Mouse (Mus musculus): ENCODE data around the gene Rgs3. TPM values are rescaled to one million over a fixed set of nuclear protein-coding genes. Genes with fewer than 3 reads are reported as not detected.
"Not testable (repeated sequence)": the region's sequence is repeated elsewhere in the genome, so short reads cannot be mapped to it uniquely, and the experiment has no call there.

Gene Rgs3
- polyA plus RNA-seq, 1 experiment from 2014 or later = 60.5 TPM

DNA sequence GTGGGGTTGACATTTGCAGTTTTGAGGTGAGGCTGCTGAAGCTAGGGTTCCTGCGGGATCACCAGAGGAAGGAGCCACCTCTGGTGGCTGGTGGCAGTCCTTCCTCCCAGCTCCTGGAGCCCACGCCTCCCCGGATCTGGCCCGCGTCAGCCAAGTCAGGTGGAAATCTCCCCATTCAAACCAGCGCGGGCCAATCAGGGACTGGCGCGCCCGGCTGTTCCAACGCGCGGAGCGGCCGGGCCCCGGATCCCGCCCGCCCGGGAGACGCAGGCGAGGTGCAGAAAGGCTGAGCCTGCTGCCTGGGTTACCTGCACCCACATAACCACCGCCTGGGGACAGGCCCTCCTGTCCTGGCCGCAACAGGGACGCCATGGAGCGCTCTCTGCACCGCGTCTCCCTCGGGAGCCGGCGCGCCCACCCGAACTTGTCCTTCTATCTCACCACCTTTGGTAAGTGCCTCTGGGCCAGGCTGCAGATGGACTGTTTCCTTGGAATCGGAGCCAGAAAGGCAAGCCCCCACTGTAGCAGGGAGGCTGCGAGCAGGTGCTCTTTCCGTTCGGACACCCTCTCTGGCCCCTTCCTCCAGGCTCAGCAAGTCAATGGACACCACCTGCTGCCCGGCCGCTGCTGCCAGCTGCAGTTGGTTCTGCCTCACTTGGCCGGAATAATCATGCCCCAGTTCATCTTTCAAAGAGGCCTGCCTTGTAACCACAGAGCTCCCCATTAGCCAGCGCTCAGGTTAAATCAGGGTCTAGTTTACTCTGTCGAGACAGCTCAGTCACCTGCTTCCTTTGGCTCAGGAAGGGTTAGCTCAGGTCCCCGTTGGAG, 23.8 kb downstream of the Rgs3 start:
- H3K4me1 ChIP-seq (replicated peaks) = peaks cover 17% of the 10 kb centered on the region
- peak overlapping the region; percentile 71 for H3K9ac ChIP-seq
- H3K9me3 ChIP-seq (replicated peaks) = no peaks in the 10 kb centered on the region
- ATAC-seq (ENCODE audit: insufficient number of reproducible peaks, low FRiP score) = peak; percentile 71
- 4% methylated on average over 42 of the region's 42 CpGs for WGBS
- no peaks in the 10 kb centered on the region for H3K36me3 ChIP-seq
- H3K4me3 ChIP-seq = peak overlapping the region; percentile 49
- peaks cover 85% of the 10 kb centered on the region for H3K27me3 ChIP-seq (replicated peaks)
- peak overlapping the region; percentile 86 for H3K4me2 ChIP-seq
- H3K27ac ChIP-seq (ENCODE audit: poor library complexity, severe bottlenecking) = no peak overlapping the region

DNA sequence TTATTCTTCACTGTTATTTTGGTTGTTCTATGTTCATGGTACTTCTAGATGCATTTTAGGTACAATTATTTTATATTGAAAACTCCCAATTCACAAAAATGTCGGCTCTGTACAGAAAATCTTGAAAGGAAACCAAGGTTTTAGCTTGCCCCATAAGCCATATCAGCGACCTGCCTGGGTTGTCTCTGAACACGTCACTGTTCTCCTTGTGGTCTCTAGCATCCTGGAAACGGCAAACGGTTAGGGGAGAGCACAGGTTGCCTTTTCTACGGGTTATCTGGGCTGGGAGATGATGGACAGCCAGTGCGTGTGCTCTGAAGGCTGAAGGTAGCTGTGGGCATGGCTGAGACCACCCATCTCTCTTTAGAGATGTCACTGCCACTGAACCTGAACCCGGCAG, 27.4 kb downstream of the Rgs3 start:
- H3K27me3 ChIP-seq (replicated peaks) = peaks cover 75% of the 10 kb centered on the region
- no peaks in the 10 kb centered on the region for H3K36me3 ChIP-seq
- no peak overlapping the region for H3K4me3 ChIP-seq
- H3K4me2 ChIP-seq = no peak overlapping the region
- no peak overlapping the region for H3K9ac ChIP-seq
- H3K4me1 ChIP-seq (replicated peaks) = peaks cover 27% of the 10 kb centered on the region
- H3K27ac ChIP-seq (ENCODE audit: poor library complexity, severe bottlenecking) = no peak overlapping the region
- no peak for ATAC-seq (ENCODE audit: insufficient number of reproducible peaks, low FRiP score)
- WGBS = 71% methylated on average over 8 of the region's 8 CpGs
- no peaks in the 10 kb centered on the region for H3K9me3 ChIP-seq (replicated peaks)

DNA sequence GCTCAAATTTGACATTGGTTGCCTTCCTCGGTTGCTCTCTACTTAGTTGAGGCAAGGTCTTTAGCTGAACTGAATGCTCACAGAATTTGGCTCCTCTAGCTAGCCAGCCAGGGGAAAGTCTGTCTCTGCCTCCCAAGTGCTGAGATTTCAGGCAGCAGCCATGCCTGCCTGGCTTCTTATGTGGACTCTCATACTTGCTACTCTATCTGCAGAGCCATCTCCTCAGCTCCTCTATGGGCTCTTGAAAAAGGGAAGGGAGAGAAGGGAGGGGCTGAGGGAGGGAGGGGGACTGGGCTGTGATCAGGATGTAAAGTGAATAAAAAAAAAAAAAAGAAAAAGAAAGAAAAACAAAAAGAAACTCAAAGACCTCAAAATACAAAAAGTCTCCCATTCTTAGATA, 31.2 kb downstream of the Rgs3 start:
- Histone ChIP-seq H3K4me3 (no peak overlapping the region), H3K36me3 (no peaks in the 10 kb centered on the region), H3K4me2 (0 out of 2 replicates have a peak overlapping the region, but pooled peaks have one; percentile 2), H3K9me3 (replicated peaks) (no peaks in the 10 kb centered on the region), H3K9ac (no peak overlapping the region), H3K27ac (ENCODE audit: poor library complexity, severe bottlenecking) (peak overlapping the region; percentile 90), H3K27me3 (replicated peaks) (peaks cover 65% of the 10 kb centered on the region), H3K4me1 (replicated peaks) (peaks cover 18% of the 10 kb centered on the region)
- WGBS = 81% methylated on average over 1 of the region's 1 CpGs
- peak; percentile 70; the same call in 1 of the 2 replicates for ATAC-seq (ENCODE audit: insufficient number of reproducible peaks, low FRiP score)

DNA sequence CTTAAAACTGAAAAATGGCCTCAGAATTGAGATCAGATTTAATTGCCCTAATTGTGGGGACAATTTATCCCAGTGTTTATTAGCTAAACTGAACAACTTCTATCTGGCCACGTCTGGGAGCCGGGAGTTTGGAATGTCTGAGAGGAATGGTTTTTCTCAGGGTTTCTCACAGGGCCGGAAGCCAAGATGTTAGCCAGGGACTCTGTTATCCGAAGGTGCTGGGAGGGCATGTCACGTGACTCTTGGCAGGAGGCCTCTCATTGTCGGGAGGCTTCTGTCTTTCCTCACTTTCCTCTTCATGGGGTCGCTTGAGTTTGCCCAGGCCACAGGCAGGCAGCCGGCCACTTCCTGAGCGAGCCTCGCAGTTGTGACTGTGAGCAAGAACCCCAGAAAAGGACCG, 31.7 kb downstream of the Rgs3 start:
- ATAC-seq (ENCODE audit: insufficient number of reproducible peaks, low FRiP score) = peak; percentile 89
- Histone ChIP-seq H3K9ac (no peak overlapping the region), H3K4me1 (replicated peaks) (peaks cover 22% of the 10 kb centered on the region), H3K4me3 (no peak overlapping the region), H3K27ac (ENCODE audit: poor library complexity, severe bottlenecking) (peak overlapping the region; percentile 82; the same call in 1 of the 2 replicates), H3K4me2 (peak overlapping the region; percentile 5), H3K9me3 (replicated peaks) (no peaks in the 10 kb centered on the region), H3K27me3 (replicated peaks) (peaks cover 67% of the 10 kb centered on the region), H3K36me3 (no peaks in the 10 kb centered on the region)
- WGBS = 3% methylated on average over 11 of the region's 11 CpGs

DNA sequence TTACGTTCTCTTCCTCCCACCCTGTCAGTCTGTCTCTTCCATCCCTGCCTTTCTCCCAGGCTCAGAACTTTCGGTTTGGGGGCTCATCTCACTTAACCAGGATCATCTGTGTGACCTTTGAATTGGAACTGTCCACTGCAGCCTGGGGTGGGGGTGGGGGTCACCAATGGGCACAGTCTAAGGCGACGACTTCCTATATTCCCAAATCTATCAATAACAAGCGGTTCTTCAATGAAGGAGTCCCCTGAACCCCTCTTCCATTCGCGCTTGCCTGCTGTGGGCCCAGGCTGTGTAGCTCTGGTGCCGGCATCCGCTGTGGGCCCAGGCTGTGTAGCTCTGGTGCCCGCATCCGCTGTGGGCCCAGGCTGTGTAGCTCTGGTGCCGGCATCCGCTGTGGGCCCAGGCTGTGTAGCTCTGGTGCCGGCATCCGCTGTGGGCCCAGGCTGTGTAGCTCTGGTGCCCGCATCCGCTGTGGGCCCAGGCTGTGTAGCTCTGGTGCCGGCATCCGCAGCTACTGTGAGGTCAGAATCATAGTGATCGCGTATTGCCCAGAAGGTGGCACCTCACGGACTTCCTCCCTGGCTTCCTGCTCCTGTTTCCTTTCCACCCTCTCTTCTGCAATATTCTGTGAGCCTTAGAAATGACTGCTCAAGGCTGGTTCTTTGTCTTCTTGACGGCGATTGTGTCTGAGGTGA, 34.0 kb downstream of the Rgs3 start:
- WGBS = 78% methylated on average over 24 of the region's 24 CpGs
- not testable (repeated sequence) for H3K9me3 ChIP-seq (replicated peaks); ATAC-seq (ENCODE audit: insufficient number of reproducible peaks, low FRiP score); H3K9ac ChIP-seq; H3K4me2 ChIP-seq; H3K36me3 ChIP-seq; H3K27ac ChIP-seq (ENCODE audit: poor library complexity, severe bottlenecking); H3K4me3 ChIP-seq
- Histone ChIP-seq H3K27me3 (replicated peaks) (peaks cover 67% of the 10 kb centered on the region), H3K4me1 (replicated peaks) (peaks cover 28% of the 10 kb centered on the region)

DNA sequence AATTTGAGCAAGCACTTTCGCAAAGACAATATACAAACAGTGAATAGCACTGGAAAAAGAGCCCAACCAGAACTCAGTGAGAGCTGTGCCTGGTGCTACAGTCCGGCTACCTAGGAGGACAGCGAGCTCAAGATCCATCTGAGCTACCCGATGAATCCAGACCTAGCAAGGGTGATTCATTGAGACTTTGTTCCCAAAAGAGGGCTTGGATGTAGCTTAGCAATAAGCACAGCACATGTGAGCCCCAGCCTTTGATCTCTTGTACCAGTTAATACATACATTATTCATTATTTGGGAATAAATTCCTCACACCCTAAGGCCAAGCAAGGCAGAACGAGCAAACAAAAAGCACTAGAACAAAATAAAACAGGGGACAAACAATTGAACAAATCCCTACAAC, 34.8 kb downstream of the Rgs3 start:
- WGBS = 84% methylated on average over 5 of the region's 5 CpGs

DNA sequence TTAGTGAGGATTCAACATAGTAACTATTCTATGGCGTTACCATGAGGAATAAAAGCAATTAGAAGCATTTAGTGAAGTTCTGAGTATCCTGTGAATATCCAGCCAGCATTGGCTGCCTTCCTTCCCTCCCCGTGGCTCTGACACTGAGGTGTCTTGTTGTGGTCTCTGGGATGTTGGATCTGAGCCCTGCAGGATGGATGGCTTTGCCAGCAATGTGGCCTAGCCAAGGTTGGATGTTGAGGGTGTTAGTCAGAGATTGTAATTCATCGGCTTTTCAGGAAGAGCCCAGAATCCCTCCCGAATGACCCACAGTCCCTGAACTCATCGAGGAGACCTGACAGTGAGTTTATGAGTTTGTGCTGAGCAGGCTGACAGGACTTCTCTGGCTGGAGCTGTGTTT, 36.4 kb downstream of the Rgs3 start:
- no peak for ATAC-seq (ENCODE audit: insufficient number of reproducible peaks, low FRiP score)
- peaks cover 75% of the 10 kb centered on the region for H3K27me3 ChIP-seq (replicated peaks)
- 54% methylated on average over 5 of the region's 5 CpGs for WGBS
- H3K4me1 ChIP-seq (replicated peaks) = peaks cover 25% of the 10 kb centered on the region
- H3K4me3 ChIP-seq = no peak overlapping the region
- H3K9ac ChIP-seq = no peak overlapping the region
- no peaks in the 10 kb centered on the region for H3K9me3 ChIP-seq (replicated peaks)
- no peak overlapping the region; the same call in 1 of the 2 replicates for H3K27ac ChIP-seq (ENCODE audit: poor library complexity, severe bottlenecking)
- no peak overlapping the region for H3K4me2 ChIP-seq
- no peaks in the 10 kb centered on the region for H3K36me3 ChIP-seq

More for the DNA sequence above, 34.8 kb downstream of the Rgs3 start:
- ATAC-seq (ENCODE audit: insufficient number of reproducible peaks, low FRiP score) = no peak
- Histone ChIP-seq H3K9me3 (replicated peaks) (no peaks in the 10 kb centered on the region), H3K27me3 (replicated peaks) (peaks cover 67% of the 10 kb centered on the region), H3K4me1 (replicated peaks) (peaks cover 28% of the 10 kb centered on the region), H3K36me3 (no peaks in the 10 kb centered on the region), H3K4me2 (no peak overlapping the region), H3K4me3 (no peak overlapping the region), H3K9ac (no peak overlapping the region), H3K27ac (ENCODE audit: poor library complexity, severe bottlenecking) (no peak overlapping the region)

DNA sequence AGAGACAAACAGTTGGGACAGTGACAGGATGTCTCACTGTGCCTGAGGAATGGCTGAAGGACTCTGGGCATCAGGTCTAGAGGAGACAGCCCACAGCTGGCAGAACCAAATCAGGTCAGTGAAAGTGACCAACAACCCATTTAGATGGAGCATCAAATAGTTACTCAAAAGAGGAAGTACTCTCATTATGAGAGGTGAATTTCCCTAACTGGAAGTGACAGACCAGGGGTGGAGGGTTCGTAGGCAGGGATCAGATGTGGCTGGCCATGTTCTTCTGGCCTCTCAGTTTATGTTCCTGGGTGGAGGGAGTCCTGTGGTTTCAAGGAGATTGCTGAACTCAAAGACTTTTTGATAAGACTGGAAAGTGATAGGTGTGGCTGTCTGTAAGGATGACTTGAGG, 40.9 kb downstream of the Rgs3 start:
- H3K36me3 ChIP-seq = no peaks in the 10 kb centered on the region
- no peak overlapping the region for H3K27ac ChIP-seq (ENCODE audit: poor library complexity, severe bottlenecking)
- H3K27me3 ChIP-seq (replicated peaks) = peaks cover 77% of the 10 kb centered on the region
- no peak overlapping the region for H3K4me2 ChIP-seq
- ATAC-seq (ENCODE audit: insufficient number of reproducible peaks, low FRiP score) = no peak
- peaks cover 19% of the 10 kb centered on the region; the same call in 1 of the 2 replicates for H3K4me1 ChIP-seq (replicated peaks)
- H3K4me3 ChIP-seq = no peak overlapping the region
- H3K9ac ChIP-seq = no peak overlapping the region
- H3K9me3 ChIP-seq (replicated peaks) = no peaks in the 10 kb centered on the region
- 66% methylated on average over 1 of the region's 1 CpGs for WGBS

DNA sequence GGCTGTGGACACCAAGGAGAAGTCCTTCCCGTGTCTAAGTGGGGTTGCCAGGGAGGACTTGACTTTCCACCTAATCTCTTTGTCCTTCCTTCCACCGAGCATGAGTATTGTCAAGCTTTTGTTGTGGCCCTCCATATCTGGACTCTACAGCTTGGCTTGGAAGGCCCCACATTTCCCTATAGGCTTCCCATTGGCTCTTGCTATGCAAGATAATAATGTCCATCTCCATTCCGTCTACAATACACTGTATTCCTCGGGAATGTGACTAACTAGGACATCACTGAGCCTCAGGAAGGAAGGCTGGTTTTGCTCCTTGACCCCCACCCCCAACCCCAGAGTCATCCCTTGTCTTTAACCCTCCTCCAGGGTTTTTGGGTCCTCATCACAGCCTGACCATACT, 44.0 kb downstream of the Rgs3 start:
- H3K36me3 ChIP-seq = no peaks in the 10 kb centered on the region
- peak; percentile 45; the same call in 1 of the 2 replicates for ATAC-seq (ENCODE audit: insufficient number of reproducible peaks, low FRiP score)
- H3K27ac ChIP-seq (ENCODE audit: poor library complexity, severe bottlenecking) = peak overlapping the region; percentile 2; the same call in 1 of the 2 replicates
- H3K27me3 ChIP-seq (replicated peaks) = peaks cover 73% of the 10 kb centered on the region
- WGBS = 66% methylated on average over 4 of the region's 4 CpGs
- no peak overlapping the region for H3K4me3 ChIP-seq
- peaks cover 31% of the 10 kb centered on the region for H3K4me1 ChIP-seq (replicated peaks)
- H3K9ac ChIP-seq = no peak overlapping the region
- H3K9me3 ChIP-seq (replicated peaks) = no peaks in the 10 kb centered on the region
- H3K4me2 ChIP-seq = no peak overlapping the region

DNA sequence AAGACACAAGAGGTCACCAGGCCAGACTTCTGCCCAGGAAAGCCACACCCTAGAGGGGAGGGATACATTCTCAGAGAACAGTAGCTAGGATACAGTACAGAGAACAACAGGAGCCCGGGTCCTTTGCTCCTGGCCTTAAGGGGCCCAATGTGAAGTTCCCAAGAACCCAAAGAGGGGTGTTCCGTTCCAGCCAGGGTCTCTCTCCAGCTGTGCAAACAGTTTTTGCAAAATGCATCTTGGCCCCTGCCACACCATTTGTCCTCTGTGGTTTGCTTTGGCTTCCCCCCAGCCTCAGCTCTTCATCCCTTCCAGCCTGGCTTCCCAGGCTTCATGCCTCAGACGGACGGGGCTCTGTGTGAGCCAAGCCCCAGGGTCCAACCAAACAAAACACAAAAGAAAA, 44.4 kb downstream of the Rgs3 start:
- Histone ChIP-seq H3K4me2 (no peak overlapping the region), H3K9ac (no peak overlapping the region), H3K4me1 (replicated peaks) (peaks cover 31% of the 10 kb centered on the region), H3K9me3 (replicated peaks) (no peaks in the 10 kb centered on the region), H3K27ac (ENCODE audit: poor library complexity, severe bottlenecking) (0 out of 2 replicates have a peak overlapping the region, but pooled peaks have one; percentile 2), H3K36me3 (no peaks in the 10 kb centered on the region), H3K27me3 (replicated peaks) (peaks cover 73% of the 10 kb centered on the region), H3K4me3 (no peak overlapping the region)
- ATAC-seq (ENCODE audit: insufficient number of reproducible peaks, low FRiP score) = peak; percentile 40; the same call in 1 of the 2 replicates
- WGBS = 57% methylated on average over 4 of the region's 4 CpGs

DNA sequence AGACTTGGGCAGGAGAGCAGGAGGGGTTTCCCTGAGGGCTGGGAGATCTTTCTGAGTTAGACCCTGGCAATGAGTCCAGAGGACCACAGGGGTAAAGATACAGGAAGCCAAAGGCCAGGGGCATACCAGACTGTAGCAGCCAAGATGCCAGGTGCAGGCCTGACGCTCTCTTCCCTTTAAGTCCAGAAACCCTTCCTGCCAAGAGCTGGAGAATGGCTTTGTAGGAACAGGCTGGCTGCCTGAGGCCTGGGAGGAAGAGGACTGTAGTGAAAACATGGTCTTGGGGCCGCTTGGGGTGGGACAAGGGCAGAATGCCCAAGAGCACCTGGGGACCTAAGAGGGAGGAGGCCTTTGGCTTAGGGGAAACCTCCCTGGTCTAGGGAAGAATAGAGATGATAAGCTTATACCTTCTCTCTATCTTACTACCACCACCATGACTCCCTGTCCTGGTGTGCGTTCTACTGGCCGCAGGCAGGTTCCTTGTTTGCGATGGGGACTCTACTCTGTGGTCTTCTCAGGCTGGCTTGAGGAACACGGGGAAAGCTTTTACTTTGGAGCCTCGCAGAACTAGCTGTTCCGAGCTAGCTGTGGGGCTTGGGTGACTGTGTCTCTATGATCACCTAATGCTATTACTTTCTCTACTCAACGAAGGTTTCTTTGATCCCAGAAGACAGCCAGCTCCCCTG, 46.4 kb downstream of the Rgs3 start:
- peaks cover 66% of the 10 kb centered on the region for H3K27me3 ChIP-seq (replicated peaks)

More for the DNA sequence above, 46.4 kb downstream of the Rgs3 start:
- no peak overlapping the region for H3K4me3 ChIP-seq
- no peaks in the 10 kb centered on the region for H3K9me3 ChIP-seq (replicated peaks)
- H3K36me3 ChIP-seq = no peaks in the 10 kb centered on the region
- H3K4me2 ChIP-seq = no peak overlapping the region
- WGBS = 85% methylated on average over 9 of the region's 9 CpGs
- no peak overlapping the region for H3K9ac ChIP-seq
- ATAC-seq (ENCODE audit: insufficient number of reproducible peaks, low FRiP score) = no peak
- peaks cover 49% of the 10 kb centered on the region for H3K4me1 ChIP-seq (replicated peaks)
- H3K27ac ChIP-seq (ENCODE audit: poor library complexity, severe bottlenecking) = no peak overlapping the region

Data from heart, embryonic 12.5 days (tissue).